Mouse (Mus musculus) lung, adult 2 months (tissue): ENCODE measurements around the gene Smc3.

Experiments used
- CTCF ChIP-seq: fragments of 200-500 bp; IDR thresholded peaks from 2 replicates; pipeline ENCODE4 v1.5.1; 2011; ENCODE audit warnings: mild to moderate bottlenecking, low read length, control low read depth; ENCODE audit not compliant: insufficient read depth
- POLR2A ChIP-seq: fragments of 200-500 bp; IDR thresholded peaks from 2 replicates; pipeline ENCODE4 v1.6.1; 2011; ENCODE audit warnings: low read depth, mild to moderate bottlenecking, control low read depth, low read length, borderline replicate concordance; ENCODE audit errors: extremely low read depth

GRCm38 (mm10) chr19:53638041-53638440 is 37.8 kb downstream of the Smc3 start:
- TF ChIP-seq POLR2A (no peak), CTCF (no peak)
